Mouse (Mus musculus): Measurements from ENCODE around the gene Rrp1. TPM values are rescaled to one million over a fixed set of nuclear protein-coding genes. Genes with fewer than 3 reads are reported as not detected.

The Rrp1 gene
- total RNA-seq (2021): 228 and 255 TPM in 2 replicates
- long read RNA-seq, partial matches to known transcripts: 12 of 40 reads
- long read RNA-seq, other reads (novel, unspliced or antisense): 28 of 40 reads

GRCm38 (mm10) chr10:78412319-78413151 lies at the start of gene Rrp1:
Gene Rrp1 (minus strand): TSS chr10:78413043.
- DNase-seq: peak; percentile 91

GRCm38 (mm10) chr10:78461767-78462166 lies 48.9 kb upstream of the Rrp1 start:
- no peak for DNase-seq

GRCm38 (mm10) chr10:78460463-78460862 lies 47.6 kb upstream of the Rrp1 start:
- DNase-seq: no peak

DNA sequence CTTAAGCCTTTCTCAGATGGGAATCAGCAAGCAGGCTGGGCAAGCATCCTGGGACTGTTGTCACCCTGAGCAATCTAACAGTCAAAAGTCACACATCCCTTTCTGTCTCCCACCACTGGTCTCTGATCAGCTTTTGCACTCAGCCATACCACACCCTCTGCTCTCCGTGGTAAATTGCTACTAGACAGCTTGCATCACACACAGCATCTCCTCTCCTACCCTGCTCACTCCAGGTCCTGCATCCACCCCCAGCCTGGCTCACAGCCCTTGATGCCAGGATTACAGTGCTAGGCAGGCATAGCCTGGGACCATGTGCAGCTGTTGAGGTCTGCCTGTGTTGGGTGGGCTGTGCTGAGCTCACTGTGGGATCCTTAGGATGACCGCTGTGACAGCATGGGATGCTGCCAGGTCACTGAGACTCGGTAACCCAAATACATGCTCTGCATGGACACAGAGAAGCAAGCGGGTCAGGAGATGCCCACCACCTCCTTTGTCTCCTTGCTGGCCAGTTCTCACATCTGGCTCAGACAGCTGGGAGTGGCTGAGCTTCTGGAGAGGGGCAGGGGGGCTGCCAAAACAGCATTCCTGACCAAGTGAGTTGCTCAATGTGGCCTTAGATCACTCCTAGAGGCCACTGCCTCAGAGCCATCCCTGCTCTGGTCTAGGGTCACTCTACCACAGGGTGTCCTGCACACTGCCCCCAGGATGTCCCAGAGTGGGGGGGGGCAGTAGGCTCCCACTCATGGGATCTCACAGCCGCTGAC lies 45.7 kb upstream of the Rrp1 start:
- DNase-seq: no peak

- peak; percentile 40 for DNase-seq
These were observed 44.9 kb upstream of the Rrp1 start for GRCm38 (mm10) chr10:78457495-78458347.

DNA sequence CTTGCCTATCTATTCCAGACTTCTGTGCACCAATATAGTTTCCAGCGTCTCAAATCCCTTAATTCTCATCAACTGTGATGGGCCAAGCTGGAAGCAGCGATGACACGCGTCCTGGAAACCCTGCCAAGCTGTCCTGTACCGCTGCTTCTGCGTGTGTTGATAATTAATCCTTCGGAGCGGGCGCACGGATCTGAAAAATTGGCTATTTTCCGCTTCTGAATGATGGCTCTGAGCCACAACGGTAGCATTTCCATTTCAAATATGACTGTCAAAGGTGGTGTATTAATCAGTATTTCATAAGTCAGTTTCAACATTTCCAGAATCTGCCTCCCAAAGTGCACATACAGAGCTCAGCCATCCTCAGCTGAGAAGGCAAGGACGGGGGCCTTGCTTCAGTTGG lies 43.9 kb upstream of the Rrp1 start:
- no peak for DNase-seq

DNA sequence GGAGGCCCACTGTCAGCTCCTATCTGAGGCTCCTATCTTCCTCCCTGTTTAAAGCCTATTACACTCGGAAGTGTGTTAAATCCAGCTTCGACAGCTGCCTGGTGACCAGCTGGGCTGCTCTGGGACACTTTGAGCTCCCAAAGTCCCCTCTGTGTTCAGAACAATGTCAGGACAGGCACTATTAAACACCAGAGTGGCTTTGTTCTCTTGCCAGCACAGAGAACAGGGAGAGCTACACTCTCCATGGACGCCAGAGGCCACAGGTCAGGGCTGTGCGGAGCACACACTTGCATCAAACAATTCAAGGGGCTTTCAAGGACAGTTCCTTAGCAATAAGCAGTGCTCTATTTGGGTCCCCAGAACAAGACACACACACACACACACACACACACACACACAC lies 39.8 kb upstream of the Rrp1 start:
- DNase-seq: no peak

GRCm38 (mm10) chr10:78450761-78451160 lies 37.9 kb upstream of the Rrp1 start:
- DNase-seq: no peak

DNA sequence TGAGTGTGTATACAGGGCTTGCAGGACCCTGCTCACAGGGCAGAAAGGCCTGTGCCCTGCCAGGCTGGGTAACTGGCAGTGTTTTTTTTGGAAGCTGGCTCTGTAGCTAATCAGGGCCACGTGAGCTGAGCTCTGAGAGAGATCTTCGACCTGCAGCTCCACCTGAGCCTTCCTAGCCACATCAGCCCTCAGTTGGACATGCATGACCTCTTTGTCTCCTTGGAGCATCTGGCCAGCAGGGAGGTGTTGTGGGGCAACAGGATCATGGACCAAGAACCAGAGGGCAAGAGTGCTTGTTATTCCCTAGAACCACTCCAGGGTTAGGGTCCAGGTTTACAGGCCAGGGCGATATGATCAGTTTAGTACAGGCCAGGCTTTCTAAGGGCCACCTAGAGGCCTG lies 34.6 kb upstream of the Rrp1 start:
- no peak for DNase-seq

GRCm38 (mm10) chr10:78446195-78446594 lies 33.4 kb upstream of the Rrp1 start:
- no peak for DNase-seq

DNA sequence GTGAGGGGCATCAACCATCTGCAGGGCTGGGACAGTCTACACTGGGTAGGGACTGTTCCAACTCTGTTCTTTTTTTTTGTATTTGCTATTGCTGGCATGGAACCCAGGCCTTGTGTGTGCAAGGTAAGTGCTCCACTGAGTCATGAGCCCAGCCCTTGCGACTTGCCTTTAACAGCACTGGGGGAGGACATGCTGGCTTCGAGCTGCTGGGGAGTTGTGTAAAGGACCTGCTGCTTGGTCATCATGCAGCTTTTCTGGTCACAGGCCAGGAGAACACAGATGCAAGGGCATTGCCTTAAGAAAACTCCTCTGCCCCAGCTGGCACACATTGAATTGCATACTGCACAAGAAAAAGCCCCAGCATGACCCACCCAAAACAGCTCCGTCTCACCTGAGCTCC lies 29.4 kb upstream of the Rrp1 start:
- DNase-seq: no peak

- no peak for DNase-seq
These were observed 28.8 kb upstream of the Rrp1 start for GRCm38 (mm10) chr10:78441606-78442005.

- DNase-seq: peak; percentile 43
These were observed 28.0 kb upstream of the Rrp1 start for GRCm38 (mm10) chr10:78440812-78441211.

- no peak for DNase-seq
These were observed 27.1 kb upstream of the Rrp1 start for GRCm38 (mm10) chr10:78439990-78440389.

GRCm38 (mm10) chr10:78439550-78439949 lies 26.7 kb upstream of the Rrp1 start:
- no peak for DNase-seq

DNA sequence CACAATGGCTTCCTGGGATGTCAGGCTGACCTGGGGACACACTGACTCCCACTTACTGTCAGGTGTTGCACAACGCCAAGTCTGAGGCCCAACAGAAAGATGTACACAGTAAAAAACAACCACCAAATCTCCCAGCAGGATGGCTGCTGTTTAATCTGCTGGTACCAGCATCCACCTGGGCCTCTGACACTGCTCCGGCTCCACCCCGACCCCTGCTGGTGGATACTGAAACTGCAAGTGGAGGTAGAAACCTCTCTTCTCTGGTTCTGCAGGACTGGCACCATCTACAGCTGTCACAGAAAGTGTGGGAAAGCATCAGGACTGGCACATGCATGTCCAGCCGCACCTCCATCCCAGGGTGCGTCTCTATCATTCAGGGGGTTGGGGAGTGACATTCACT lies 25.3 kb upstream of the Rrp1 start:
- peak; percentile 85 for DNase-seq

- no peak for DNase-seq
These were observed 20.0 kb upstream of the Rrp1 start for GRCm38 (mm10) chr10:78432853-78433252.

DNA sequence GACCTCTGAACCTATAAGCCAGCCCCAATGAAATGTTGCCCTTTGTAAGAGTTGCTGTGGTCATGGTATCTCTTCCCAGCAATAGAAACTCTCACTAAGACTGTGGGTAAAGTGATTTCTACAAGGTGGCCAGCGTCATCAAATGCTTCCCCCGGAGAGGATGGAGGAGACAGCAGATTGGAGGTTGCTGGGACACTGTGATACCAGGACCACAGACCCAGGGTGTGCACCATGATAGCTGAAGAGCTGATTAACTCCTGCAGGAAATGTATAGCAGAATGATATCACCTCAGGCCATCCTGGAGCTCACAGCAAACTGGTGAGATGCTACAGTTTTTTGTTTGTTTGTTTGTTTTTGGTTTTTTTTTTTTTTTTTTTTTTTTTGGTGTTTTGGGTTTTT lies 16.9 kb upstream of the Rrp1 start:
- no peak for DNase-seq

DNA sequence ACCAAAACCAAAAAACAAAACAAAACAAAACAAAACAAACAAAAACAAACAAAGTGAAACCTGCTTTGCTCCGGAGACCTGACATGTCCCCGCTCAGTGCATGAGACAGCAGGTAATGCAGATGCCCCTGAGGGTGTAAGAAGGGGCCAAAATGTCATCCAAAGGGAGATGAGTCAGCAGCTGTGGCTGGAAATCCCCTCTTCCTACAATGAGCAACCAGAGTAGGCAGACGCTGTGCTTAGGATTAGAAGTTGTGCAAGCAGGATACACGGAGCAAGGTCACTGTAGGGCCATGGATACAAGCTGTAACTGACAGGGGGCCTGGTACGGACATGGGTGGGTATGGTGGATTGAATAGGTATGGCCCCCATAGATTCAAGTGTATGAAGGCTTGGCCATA lies 16.3 kb upstream of the Rrp1 start:
- DNase-seq: no peak

DNA sequence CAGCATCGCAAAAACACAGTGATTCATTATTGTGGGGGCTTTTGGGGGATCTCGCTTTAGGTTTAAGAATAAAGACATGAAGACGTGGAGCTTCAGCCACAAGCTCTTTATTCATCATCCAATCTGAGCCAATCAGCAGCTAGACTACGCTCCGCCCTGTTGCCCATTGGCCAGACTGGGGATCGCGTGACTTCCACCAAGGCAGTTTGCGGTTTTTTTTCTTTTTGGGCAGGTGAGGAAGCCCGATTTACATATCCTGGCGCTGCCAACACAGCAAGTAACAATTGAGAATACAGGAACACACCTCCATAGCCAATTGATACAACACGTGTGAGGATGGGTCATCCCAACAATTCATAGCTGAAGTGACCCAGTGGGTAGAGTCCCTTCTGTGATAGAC lies 15.2 kb upstream of the Rrp1 start:
- no peak for DNase-seq

- peak; percentile 48 for DNase-seq
These were observed 13.4 kb upstream of the Rrp1 start for GRCm38 (mm10) chr10:78426117-78426735.
